ENCODE assay signal across 27 mouse cellular contexts in the genomic region with DNA sequence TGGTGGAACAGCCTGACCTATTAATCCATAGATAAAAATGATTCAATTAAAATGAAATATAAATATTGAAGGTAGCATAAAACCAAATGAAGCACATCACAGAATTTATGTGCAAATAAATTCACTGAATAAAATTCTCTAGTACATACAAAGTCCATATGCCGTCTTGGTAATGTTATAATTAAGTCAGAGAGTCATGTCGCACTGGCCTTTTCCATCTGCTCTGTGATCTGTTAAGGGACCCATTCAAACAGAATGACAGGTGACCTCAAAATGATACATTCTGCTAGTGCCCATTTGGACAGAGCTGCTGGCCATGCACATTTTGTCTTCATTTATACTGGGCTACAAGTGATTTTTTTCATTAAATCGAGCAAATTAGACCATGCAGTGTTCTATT.
DNase-seq lines count a peak whose midpoint lies in the region; ATAC-seq and TF ChIP-seq lines count a peak whose summit lies in the region.
"Had no signal": no experiment of that assay in that cellular context is flagged by ENCODE, and none has a peak within 500 bp of the region (broad histone marks: within the 10 kb centered on the region; RNA-seq: fewer than 3 reads in every experiment).

No protein-coding gene starts in this region.

- no peak overlapping the region for H3K27ac ChIP-seq in hindbrain, embryonic 11.5 days (ENCODE audit: low read depth, low read length)
- no peak overlapping the region for H3K27ac ChIP-seq in hindbrain, embryonic 16.5 days (ENCODE audit: low read depth, low read length)
- no peak overlapping the region for H3K27ac ChIP-seq in kidney, postnatal 0 days
- H3K27ac ChIP-seq: embryonic facial prominence, embryonic 10.5 days; embryonic facial prominence, embryonic 13.5 days; forebrain, embryonic 12.5 days; gastrocnemius, adult 2 months; heart, embryonic 15.5 days; hindbrain, embryonic 10.5 days; hindbrain, embryonic 14.5 days; intestine, embryonic 15.5 days had no signal

- H3K9me3 ChIP-seq in hindbrain, embryonic 11.5 days (ENCODE audit: control insufficient read depth, low read length): no peaks in the 10 kb centered on the region
- H3K9me3 ChIP-seq in hindbrain, embryonic 16.5 days (ENCODE audit: control insufficient read depth, low read length): no peaks in the 10 kb centered on the region
- no peaks in the 10 kb centered on the region for H3K9me3 ChIP-seq in kidney, postnatal 0 days (replicated peaks; ENCODE audit: low read length)
- H3K9me3 ChIP-seq: embryonic facial prominence, embryonic 10.5 days; embryonic facial prominence, embryonic 13.5 days; forebrain, embryonic 12.5 days; heart, embryonic 12.5 days; heart, embryonic 15.5 days; hindbrain, embryonic 10.5 days; intestine, embryonic 15.5 days had no signal

- intact Hi-C loops in gastrocnemius, postnatal 36 days (cut with DNase I): no loop called here

- H3K4me2 ChIP-seq in hindbrain, embryonic 11.5 days (replicated peaks; ENCODE audit: low read depth, low read length): no peak overlapping the region
- no peak overlapping the region for H3K4me2 ChIP-seq in hindbrain, embryonic 16.5 days (ENCODE audit: low read length)
- H3K4me2 ChIP-seq in kidney, postnatal 0 days (ENCODE audit: low read length): no peak overlapping the region
- H3K4me2 ChIP-seq: embryonic facial prominence, embryonic 13.5 days; forebrain, embryonic 12.5 days; heart, embryonic 12.5 days; heart, embryonic 15.5 days; hindbrain, embryonic 14.5 days; intestine, embryonic 15.5 days had no signal

- H3K9ac ChIP-seq in hindbrain, embryonic 11.5 days (ENCODE audit: low read depth, low read length): no peak overlapping the region
- H3K9ac ChIP-seq in hindbrain, embryonic 16.5 days (ENCODE audit: low read depth, low read length): no peak overlapping the region
- H3K9ac ChIP-seq in kidney, postnatal 0 days (ENCODE audit: low read depth, low read length): no peak overlapping the region
- H3K9ac ChIP-seq: embryonic facial prominence, embryonic 13.5 days; forebrain, embryonic 12.5 days; forebrain, postnatal 0 days; heart, embryonic 12.5 days; heart, embryonic 15.5 days; hindbrain, embryonic 14.5 days; intestine, embryonic 15.5 days had no signal

- H3K36me3 ChIP-seq in hindbrain, embryonic 11.5 days (ENCODE audit: control insufficient read depth, insufficient read depth, low read length): no peaks in the 10 kb centered on the region
- no peaks in the 10 kb centered on the region for H3K36me3 ChIP-seq in hindbrain, embryonic 16.5 days (ENCODE audit: control insufficient read depth, insufficient read depth, low read length)
- H3K36me3 ChIP-seq in kidney, postnatal 0 days (ENCODE audit: insufficient read depth, low read length): no peaks in the 10 kb centered on the region
- H3K36me3 ChIP-seq: embryonic facial prominence, embryonic 10.5 days; embryonic facial prominence, embryonic 13.5 days; forebrain, embryonic 12.5 days; heart, embryonic 12.5 days; heart, embryonic 15.5 days; hindbrain, embryonic 10.5 days; intestine, embryonic 15.5 days had no signal

- H3K27me3 ChIP-seq in hindbrain, embryonic 11.5 days (ENCODE audit: control insufficient read depth, insufficient read depth, low read length): no peaks in the 10 kb centered on the region
- no peaks in the 10 kb centered on the region for H3K27me3 ChIP-seq in hindbrain, embryonic 16.5 days (replicated peaks; ENCODE audit: control insufficient read depth, insufficient read depth, low read length)
- H3K27me3 ChIP-seq in kidney, postnatal 0 days (ENCODE audit: insufficient read depth, low read length): no peaks in the 10 kb centered on the region
- H3K27me3 ChIP-seq: embryonic facial prominence, embryonic 13.5 days; forebrain, embryonic 12.5 days; heart, embryonic 12.5 days; heart, embryonic 15.5 days; intestine, embryonic 15.5 days had no signal

- no peak for TF ChIP-seq CTCF in kidney, postnatal 0 days (IDR thresholded peaks at IDR 0.05; ENCODE audit: low read depth)

- WGBS in hindbrain, embryonic 11.5 days: 58% methylated on average over 3 of the region's 3 CpGs
- 50% methylated on average over 3 of the region's 3 CpGs for WGBS in hindbrain, embryonic 16.5 days
- WGBS in kidney, postnatal 0 days: 46% methylated on average over 3 of the region's 3 CpGs

- H3K4me1 ChIP-seq in hindbrain, embryonic 11.5 days (replicated peaks; ENCODE audit: control insufficient read depth, insufficient read depth, low read length): no peaks in the 10 kb centered on the region
- no peaks in the 10 kb centered on the region for H3K4me1 ChIP-seq in hindbrain, embryonic 16.5 days (ENCODE audit: control insufficient read depth, insufficient read depth, low read depth, low read length)
- H3K4me1 ChIP-seq in kidney, postnatal 0 days (replicated peaks; ENCODE audit: insufficient read depth, low read length): no peaks in the 10 kb centered on the region
- H3K4me1 ChIP-seq: embryonic facial prominence, embryonic 10.5 days; embryonic facial prominence, embryonic 13.5 days; forebrain, embryonic 12.5 days; heart, embryonic 12.5 days; heart, embryonic 15.5 days; hindbrain, embryonic 10.5 days; intestine, embryonic 15.5 days had no signal

- ATAC-seq in hindbrain, embryonic 11.5 days (ENCODE audit: low FRiP score): peak; percentile 40; the same call in 1 of the 2 replicates
- no peak for ATAC-seq in hindbrain, embryonic 16.5 days
- ATAC-seq in kidney, postnatal 0 days (replicated peaks; ENCODE audit: low FRiP score, low read depth): no peak
- ATAC-seq: CD4-positive, CD25-positive, alpha-beta regulatory T cell, adult 4 months; forebrain, postnatal 0 days; intestine, embryonic 15.5 days had no signal

- no peak overlapping the region for H3K4me3 ChIP-seq in hindbrain, embryonic 11.5 days (ENCODE audit: low read depth, low read length)
- H3K4me3 ChIP-seq in hindbrain, embryonic 16.5 days (ENCODE audit: low read length): no peak overlapping the region
- H3K4me3 ChIP-seq in kidney, postnatal 0 days (replicated peaks; ENCODE audit: low read depth, low read length): no peak overlapping the region
- H3K4me3 ChIP-seq: embryonic facial prominence, embryonic 10.5 days; embryonic facial prominence, embryonic 13.5 days; erythroblast, embryonic 14.5 days; forebrain, embryonic 12.5 days; gastrocnemius, adult 2 months; heart, embryonic 12.5 days; heart, embryonic 15.5 days; hindbrain, embryonic 10.5 days; intestine, embryonic 15.5 days had no signal

- DNase-seq in hindbrain, embryonic 11.5 days (ENCODE audit: low spot score): no peak
- DNase-seq in kidney, postnatal 0 days (ENCODE audit: low spot score): peak; percentile 41
- no peak for DNase-seq in kidney, adult 8-10 months
- peak; percentile 0 for DNase-seq in hindlimb bud, embryonic 11.5 days (ENCODE audit: extremely low spot score, low read depth, low spot score)
- DNase-seq in gastrocnemius, postnatal 36 days: no peak
- DNase-seq: adrenal gland, adult 2 months; adrenal gland, postnatal 14 days; cerebellum, adult 18-20 months; cerebellum, adult 9-10 months; cerebellum, postnatal 14 days; forebrain, postnatal 0 days; gastrocnemius, adult 2 months; gastrocnemius, postnatal 14 days; heart, adult 18-20 months; heart, postnatal 10 days; heart, postnatal 36 days had no signal

Comparison
In these comparisons a context has a peak if more than half of its experiments do, and no peak if none do; other contexts are left out.
1. DNase-seq: peak in kidney, postnatal 0 days (single experiment) and hindlimb bud, embryonic 11.5 days (single experiment); none in hindbrain, embryonic 11.5 days (single experiment), kidney, adult 8-10 months (0 of 2) and gastrocnemius, postnatal 36 days (0 of 2).